8 mouse cellular contexts compared by ENCODE assay signal in genomic region chr7:35545881-35546280, GRCm38 (mm10). TPM values are rescaled to one million over a fixed set of nuclear protein-coding genes. Genes with fewer than 3 reads are reported as not detected.
DNase-seq lines count a peak whose midpoint lies in the region; ATAC-seq and TF ChIP-seq lines count a peak whose summit lies in the region.

No protein-coding gene starts in this region.

- WGBS in heart, adult 2 months: 33% methylated on average over 4 of the region's 4 CpGs
- 35% methylated on average over 4 of the region's 4 CpGs for WGBS in heart, embryonic 10.5 days
- WGBS in lung, embryonic 16.5 days: 27% methylated on average over 4 of the region's 4 CpGs

- H3K9ac ChIP-seq in heart, adult 2 months (ENCODE audit: low read depth, low read length): no peak overlapping the region
- H3K9ac ChIP-seq in lung, embryonic 16.5 days (ENCODE audit: low read length): no peak overlapping the region

- intact Hi-C loops in heart, adult 2 months (cut with DNase I): loop anchor here (2.0 kb wide), 2 partner anchors 25 to 91 kb away; no protein-coding TSS in a partner anchor
- intact Hi-C loops in heart, postnatal 10 days (cut with DNase I): loop anchor here (2.0 kb wide), 1 partner anchor 89 kb away; no protein-coding TSS in a partner anchor

- no peaks in the 10 kb centered on the region for H3K9me3 ChIP-seq in heart, embryonic 10.5 days
- H3K9me3 ChIP-seq in lung, embryonic 16.5 days (ENCODE audit: control insufficient read depth, low read length): no peaks in the 10 kb centered on the region

- no peak overlapping the region for H3K27ac ChIP-seq in heart, adult 2 months
- no peak overlapping the region for H3K27ac ChIP-seq in heart, embryonic 10.5 days
- H3K27ac ChIP-seq in lung, embryonic 16.5 days (ENCODE audit: low read length): no peak overlapping the region

- H3K4me3 ChIP-seq in heart, adult 2 months: no peak overlapping the region
- no peak overlapping the region for H3K4me3 ChIP-seq in heart, embryonic 10.5 days
- H3K4me3 ChIP-seq in lung, embryonic 16.5 days (ENCODE audit: low read length): no peak overlapping the region

- DNase-seq in heart, adult 2 months: peak; percentile 22 to 41
- no peak for DNase-seq in heart, embryonic 10.5 days (ENCODE audit: low spot score)
- peak; percentile 60 for DNase-seq in adrenal gland, adult 2 months
- DNase-seq in embryo, embryonic 11 days: peak; percentile 78
- peak; percentile 64 to 75 for DNase-seq in heart, postnatal 10 days
- DNase-seq in layer of hippocampus, postnatal 10 days (ENCODE audit: low spot score in 2 of 2): peak; percentile 64 to 69
- peak; percentile 73 for DNase-seq in right cerebral cortex, postnatal 10 days (ENCODE audit: low spot score in 2 of 2)

- H3K4me1 ChIP-seq in heart, adult 2 months (ENCODE audit: control insufficient read depth, insufficient read depth, low read length): no peaks in the 10 kb centered on the region
- no peaks in the 10 kb centered on the region for H3K4me1 ChIP-seq in heart, embryonic 10.5 days
- no peaks in the 10 kb centered on the region for H3K4me1 ChIP-seq in lung, embryonic 16.5 days (replicated peaks; ENCODE audit: control insufficient read depth, insufficient read depth, low read length)

- H3K36me3 ChIP-seq in heart, adult 2 months (ENCODE audit: control insufficient read depth, insufficient read depth, low read length): no peaks in the 10 kb centered on the region
- H3K36me3 ChIP-seq in heart, embryonic 10.5 days: peaks cover 41% of the 10 kb centered on the region
- peaks cover 12% of the 10 kb centered on the region for H3K36me3 ChIP-seq in lung, embryonic 16.5 days (ENCODE audit: control insufficient read depth, insufficient read depth, low read length)

- peak; percentile 91 for TF ChIP-seq CTCF in heart, adult 2 months (IDR thresholded peaks at IDR 0.05)

- peak; percentile 54; the same call in 1 of the 2 replicates for ATAC-seq in lung, embryonic 16.5 days (ENCODE audit: low read depth)

- TF ChIP-seq POLR2A in heart, adult 2 months (IDR thresholded peaks at IDR 0.05; ENCODE audit: insufficient read depth, low read depth, low read length): no peak

- H3K27me3 ChIP-seq in heart, adult 2 months (ENCODE audit: control insufficient read depth, insufficient read depth, low read length): no peaks in the 10 kb centered on the region
- H3K27me3 ChIP-seq in heart, embryonic 10.5 days (ENCODE audit: insufficient read depth, poor library complexity, severe bottlenecking): no peaks in the 10 kb centered on the region
- no peaks in the 10 kb centered on the region for H3K27me3 ChIP-seq in lung, embryonic 16.5 days (ENCODE audit: control insufficient read depth, insufficient read depth, low read depth, low read length)

- no peaks in the 10 kb centered on the region for H3K79me2 ChIP-seq in heart, adult 2 months (replicated peaks; ENCODE audit: control insufficient read depth, insufficient read depth, low read length)

- no peak for TF ChIP-seq EP300 in heart, adult 2 months (IDR thresholded peaks at IDR 0.05; ENCODE audit: insufficient read depth, low read depth, low read length)

- H3K4me2 ChIP-seq in lung, embryonic 16.5 days (ENCODE audit: low read depth, low read length): no peak overlapping the region

RNA-seq across cellular contexts. Expression of gene Tdrd12, which starts 8.3 kb away (rescaled TPM):
- under 1 TPM in 1 of 2 experiments, not detected in 1; 0.27 TPM for total RNA-seq in heart, adult 2 months (2021)
- not detected in 2 replicates for polyA plus RNA-seq in heart, adult 2 months (2012; rRNA removed)
- 0.18 and 0.20 TPM in 2 replicates for polyA plus RNA-seq in heart, embryonic 10.5 days (2016; fragmentation: Nextera tagmentation; extraction: Ambion mirVana)
- under 1 TPM in 1 of 2 experiments, not detected in 1; 0.23 TPM for total RNA-seq in adrenal gland, adult 2 months (2021)
- not detected in 2 replicates for polyA plus RNA-seq in adrenal gland, adult 2 months (2012; rRNA removed)
- 1 to 10 TPM in 1 of 2 experiments, under 1 TPM in 1; 0.60 to 1.3 TPM for total RNA-seq in heart, postnatal 10 days (2021)
- total RNA-seq in layer of hippocampus, postnatal 10 days (2021): 1 to 10 TPM in 1 of 2 experiments, under 1 TPM in 1; 0.76 to 1.2 TPM
- polyA plus RNA-seq in lung, embryonic 16.5 days (2015; fragmentation: Nextera tagmentation; extraction: Ambion mirVana): 0.15 and 0.33 TPM in 2 replicates

RNA-seq across cellular contexts. Expression of gene Nudt19, which starts 10.2 kb away (rescaled TPM):
- 10 to 100 TPM; 63.9 to 73.5 TPM for total RNA-seq in heart, adult 2 months (2021)
- 44.1 and 59.6 TPM in 2 replicates for polyA plus RNA-seq in heart, adult 2 months (2012; rRNA removed)
- 76.7 and 99.6 TPM in 2 replicates for polyA plus RNA-seq in heart, embryonic 10.5 days (2016; fragmentation: Nextera tagmentation; extraction: Ambion mirVana)
- 10 to 100 TPM; 53.1 to 53.5 TPM for total RNA-seq in adrenal gland, adult 2 months (2021)
- polyA plus RNA-seq in adrenal gland, adult 2 months (2012; rRNA removed): 112 and 122 TPM in 2 replicates
- total RNA-seq in heart, postnatal 10 days (2021): 10 to 100 TPM; 74.6 to 83.4 TPM
- 10 to 100 TPM; 63.4 to 77.1 TPM for total RNA-seq in layer of hippocampus, postnatal 10 days (2021)
- polyA plus RNA-seq in lung, embryonic 16.5 days (2015; fragmentation: Nextera tagmentation; extraction: Ambion mirVana): 41.6 and 42.1 TPM in 2 replicates

RNA-seq across cellular contexts. Expression of gene Rgs9bp, which starts 39.5 kb away (rescaled TPM):
- under 1 TPM; 0.05 TPM for total RNA-seq in heart, adult 2 months (2021)
- 0.06 TPM in 1 of 2 replicates, not detected in the other for polyA plus RNA-seq in heart, adult 2 months (2012; rRNA removed)
- 0.90 and 1.4 TPM in 2 replicates for polyA plus RNA-seq in heart, embryonic 10.5 days (2016; fragmentation: Nextera tagmentation; extraction: Ambion mirVana)
- under 1 TPM; 0.17 to 0.21 TPM for total RNA-seq in adrenal gland, adult 2 months (2021)
- polyA plus RNA-seq in adrenal gland, adult 2 months (2012; rRNA removed): 0.04 and 0.07 TPM in 2 replicates
- total RNA-seq in heart, postnatal 10 days (2021): under 1 TPM; 0.10 to 0.12 TPM
- total RNA-seq in layer of hippocampus, postnatal 10 days (2021): under 1 TPM; 0.62 to 0.87 TPM
- polyA plus RNA-seq in lung, embryonic 16.5 days (2015; fragmentation: Nextera tagmentation; extraction: Ambion mirVana): 0.06 and 0.13 TPM in 2 replicates

RNA-seq across cellular contexts. Expression of gene Ankrd27, which starts 40.2 kb away (rescaled TPM):
- 10 to 100 TPM; 12.5 to 13.7 TPM for total RNA-seq in heart, adult 2 months (2021)
- 10.6 and 13.2 TPM in 2 replicates for polyA plus RNA-seq in heart, adult 2 months (2012; rRNA removed)
- polyA plus RNA-seq in heart, embryonic 10.5 days (2016; fragmentation: Nextera tagmentation; extraction: Ambion mirVana): 28.3 and 33.0 TPM in 2 replicates
- 10 to 100 TPM; 27.7 to 30.4 TPM for total RNA-seq in adrenal gland, adult 2 months (2021)
- 14.5 and 19.9 TPM in 2 replicates for polyA plus RNA-seq in adrenal gland, adult 2 months (2012; rRNA removed)
- total RNA-seq in heart, postnatal 10 days (2021): 10 to 100 TPM; 15.6 to 16.4 TPM
- total RNA-seq in layer of hippocampus, postnatal 10 days (2021): 10 to 100 TPM; 40.1 to 46.4 TPM
- polyA plus RNA-seq in lung, embryonic 16.5 days (2015; fragmentation: Nextera tagmentation; extraction: Ambion mirVana): 36.2 and 36.3 TPM in 2 replicates
